Mouse (Mus musculus): ENCODE results near the gene Kcnj2. TPM values are rescaled to one million over a fixed set of nuclear protein-coding genes. Genes with fewer than 3 reads are reported as not detected.

Kcnj2 gene
- total RNA-seq (2023): 12.5 and 15.7 TPM in 2 replicates

DNA sequence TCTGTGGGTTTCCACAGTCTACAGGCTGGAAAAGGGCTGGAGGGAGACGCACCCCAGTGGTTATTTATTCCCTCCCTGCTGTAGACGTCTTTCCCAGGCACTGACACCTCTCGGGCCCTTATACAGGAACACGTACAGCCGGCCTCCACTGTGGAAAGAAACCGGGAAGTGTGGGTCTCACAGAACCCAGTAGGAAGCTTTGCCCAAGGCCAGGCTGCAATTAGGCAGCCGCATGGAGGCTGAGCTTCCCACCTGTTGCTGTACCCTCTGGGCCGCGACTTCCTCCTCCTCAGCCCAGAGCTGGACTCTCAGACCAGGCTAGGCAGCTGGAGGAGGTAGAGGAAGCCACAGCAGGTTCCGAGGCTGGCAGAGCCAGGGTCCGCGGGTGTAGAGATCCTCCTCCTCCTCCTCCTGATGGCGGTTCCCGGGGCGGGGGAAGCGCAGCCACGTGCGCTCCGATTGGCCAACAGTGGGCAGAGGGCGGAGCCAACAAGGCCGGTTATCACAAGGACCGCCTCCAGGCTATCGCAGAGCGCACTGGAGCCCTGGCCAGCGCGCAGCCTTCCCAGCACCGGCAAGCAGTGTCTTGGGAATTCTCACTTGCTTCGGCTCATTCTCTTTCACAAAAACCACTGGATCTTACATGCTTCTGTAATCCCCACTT, at the start of gene Kcnj2:
Kcnj2 (plus strand) TSS at position 530 of the 664 bp plus-strand sequence.

Other genes with a start within 250 kb of the Kcnj2 start
- gene Kcnj16, start 98.1 kb upstream of the Kcnj2 start, total RNA-seq (2023): not detected in 2 replicates

Measured in neutrophil, adult 65 days (primary cell).